In the genomic region with DNA sequence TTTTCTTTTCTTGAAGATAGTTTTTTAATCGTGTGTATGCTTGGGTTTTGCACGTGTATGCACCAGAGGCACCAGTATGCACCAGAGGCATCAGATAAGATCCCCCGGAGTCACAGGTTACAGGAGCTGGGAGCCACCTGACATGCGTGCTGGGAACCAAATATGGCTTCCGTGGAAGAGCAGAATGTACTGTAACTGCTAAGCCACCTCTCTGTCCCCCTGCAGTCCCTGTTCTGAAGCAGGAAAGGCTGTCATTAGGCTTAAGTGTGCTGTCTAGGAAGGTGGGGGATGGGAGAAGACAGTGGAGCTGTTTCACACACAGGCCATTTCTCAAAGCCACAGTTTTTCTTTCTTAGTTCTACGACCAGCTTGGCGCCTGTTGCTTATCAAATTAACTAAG, we compare ENCODE assay signal across 1 mouse cellular context.
TF ChIP-seq lines count a peak whose summit lies in the region.

No protein-coding gene starts in this region.

TF ChIP-seq in MEL, 35 proteins besides CTCF, POLR2A, EP300 and RAD21 (continued from another document):
- no peak for TF ChIP-seq E2F4 (IDR thresholded peaks at IDR 0.05; ENCODE audit: borderline replicate concordance, low read depth, low read length)
- peak; percentile 79 for TF ChIP-seq MAX (IDR thresholded peaks at IDR 0.05; ENCODE audit: low read length)
- no peak for TF ChIP-seq JUND (IDR thresholded peaks at IDR 0.05; ENCODE audit: low read depth, low read length)
- TF ChIP-seq MYC (IDR thresholded peaks at IDR 0.05; ENCODE audit: low read depth, low read length) = peak; percentile 59; the same call in 1 of the 2 replicates
- TF ChIP-seq ETS1 (IDR thresholded peaks at IDR 0.05; ENCODE audit: low read depth, low read length) = peak; percentile 44
- no peak; the same call in 1 of the 2 replicates for TF ChIP-seq CHD2 (IDR thresholded peaks at IDR 0.05; ENCODE audit: low read length)
